Mouse (Mus musculus): Measurements from ENCODE around the gene Reep3.

- TF ChIP-seq CTCF (IDR thresholded peaks at IDR 0.05; ENCODE audit: control insufficient read depth, insufficient read depth, insufficient read length) (no peak), MAX (IDR thresholded peaks at IDR 0.05) (no peak), MYOD1 (IDR thresholded peaks at IDR 0.05; ENCODE audit: control insufficient read depth, insufficient read length, low read depth) (no peak), USF1 (IDR thresholded peaks at IDR 0.05; ENCODE audit: low read depth) (no peak), MYOG (IDR thresholded peaks at IDR 0.05; ENCODE audit: control insufficient read depth, extremely low read depth, insufficient read length) (no peak), FOSL1 (IDR thresholded peaks at IDR 0.05; ENCODE audit: insufficient read depth, low read length, poor library complexity, severe bottlenecking) (no peak), CEBPB (IDR thresholded peaks at IDR 0.05; ENCODE audit: low read depth) (no peak)
These were observed 15.0 kb upstream of the Reep3 start for GRCm38 (mm10) chr10:67111799-67112177.
